Mouse (Mus musculus): ENCODE measurements around the gene Prkci. TPM values are rescaled to one million over a fixed set of nuclear protein-coding genes. Genes with fewer than 3 reads are reported as not detected.
A peak's percentile ranks its signal among the peaks of the same experiment; 100 is the strongest.

Prkci gene
- polyA plus RNA-seq, 1 experiment = 36.5 TPM

DNA sequence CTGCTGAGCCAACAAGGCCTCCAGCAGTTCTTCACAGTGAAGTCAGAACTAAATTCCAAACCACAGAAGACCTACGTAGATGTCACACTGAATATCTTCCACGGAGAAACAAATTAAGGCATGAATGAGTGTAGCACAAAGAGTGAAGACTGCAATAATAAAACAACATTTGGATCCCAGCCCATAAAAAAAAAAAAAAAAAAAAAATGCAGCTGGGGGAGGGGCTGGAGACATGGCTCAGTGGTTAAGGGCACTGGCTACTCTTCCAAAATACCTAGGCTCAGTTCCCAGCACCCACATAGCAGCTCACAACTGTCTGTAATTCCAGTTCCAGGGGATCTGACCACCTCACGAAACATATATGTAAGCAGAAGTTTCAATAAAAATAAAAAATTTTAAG, 31.3 kb upstream of the Prkci start:
- Histone ChIP-seq H3K4me1 (ENCODE audit: control insufficient read depth, insufficient read depth, low read length) (peaks cover 5% of the 10 kb centered on the region; the same call in 1 of the 2 replicates), H3K27me3 (ENCODE audit: control insufficient read depth, insufficient read depth, low read length) (no peaks in the 10 kb centered on the region), H3K27ac (ENCODE audit: insufficient read depth, low read length) (no peak overlapping the region), H3K4me3 (replicated peaks; ENCODE audit: insufficient read depth, low read depth, low read length) (no peak overlapping the region)
- TF ChIP-seq POLR2A (IDR thresholded peaks at IDR 0.05; ENCODE audit: borderline replicate concordance, insufficient read depth, low read length) (no peak), CTCF (IDR thresholded peaks at IDR 0.05; ENCODE audit: borderline replicate concordance, insufficient read depth, low read depth, low read length) (no peak)
- DNase-seq = no peak
- WGBS = 54% methylated on average over 3 of the region's 3 CpGs

DNA sequence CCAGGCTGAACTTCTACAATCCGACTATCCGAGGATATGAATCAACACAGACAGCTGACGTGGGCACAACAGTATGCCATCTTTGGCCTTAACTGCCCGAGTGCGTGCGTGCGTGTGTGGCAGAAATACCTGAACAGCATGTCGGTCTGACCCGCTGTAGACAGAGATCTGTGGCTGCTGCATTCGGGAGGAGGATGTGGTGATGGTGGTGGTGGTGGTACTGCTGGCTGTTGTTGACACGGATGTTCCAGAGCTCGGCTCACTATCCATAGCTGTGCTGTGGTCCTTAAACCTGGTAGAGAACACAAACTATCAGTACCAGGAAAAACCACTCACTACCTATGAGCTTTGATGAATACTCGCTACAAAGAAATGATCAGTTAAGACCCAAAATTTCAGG, 29.9 kb upstream of the Prkci start:
- Histone ChIP-seq H3K27me3 (ENCODE audit: control insufficient read depth, insufficient read depth, low read length) (no peaks in the 10 kb centered on the region), H3K4me1 (ENCODE audit: control insufficient read depth, insufficient read depth, low read length) (peaks cover 3% of the 10 kb centered on the region; the same call in 1 of the 2 replicates), H3K4me3 (replicated peaks; ENCODE audit: insufficient read depth, low read depth, low read length) (no peak overlapping the region), H3K27ac (ENCODE audit: insufficient read depth, low read length) (no peak overlapping the region)
- 93% methylated on average over 13 of the region's 13 CpGs for WGBS
- no peak for TF ChIP-seq CTCF (IDR thresholded peaks at IDR 0.05; ENCODE audit: borderline replicate concordance, insufficient read depth, low read depth, low read length)
- TF ChIP-seq POLR2A (IDR thresholded peaks at IDR 0.05; ENCODE audit: borderline replicate concordance, insufficient read depth, low read length) = no peak
- DNase-seq = no peak

DNA sequence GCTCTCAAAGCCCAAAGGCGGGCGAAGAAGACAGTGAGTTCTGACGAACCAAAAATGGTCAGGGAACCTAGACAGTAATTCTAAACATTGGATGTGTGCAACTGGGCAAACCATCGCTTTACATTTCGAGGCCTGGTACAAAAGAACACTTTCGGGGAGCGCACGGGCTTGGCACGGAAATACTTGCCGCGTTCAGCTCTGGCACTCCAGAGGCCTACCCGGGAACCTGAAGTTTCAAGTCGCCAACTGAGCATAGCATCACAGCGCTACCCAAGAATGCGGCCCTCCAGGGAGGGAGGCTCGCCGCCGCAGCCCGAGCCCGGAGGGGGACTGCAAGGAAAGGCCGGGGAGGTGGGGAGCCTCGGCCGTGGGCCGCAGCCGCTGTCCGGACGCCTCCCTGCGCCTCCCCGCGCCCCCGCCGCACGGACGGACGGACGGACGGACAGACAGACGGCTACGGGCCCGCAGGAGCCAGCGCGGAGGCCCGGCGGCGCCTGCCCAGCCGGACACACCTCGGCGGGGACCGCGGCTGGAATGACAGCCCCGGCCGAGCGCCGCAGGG, 26.9 kb upstream of the Prkci start:
- no peaks in the 10 kb centered on the region for H3K27me3 ChIP-seq (ENCODE audit: control insufficient read depth, insufficient read depth, low read length)
- TF ChIP-seq CTCF (IDR thresholded peaks at IDR 0.05; ENCODE audit: borderline replicate concordance, insufficient read depth, low read depth, low read length) = no peak
- TF ChIP-seq POLR2A (IDR thresholded peaks at IDR 0.05; ENCODE audit: borderline replicate concordance, insufficient read depth, low read length) = no peak
- peak overlapping the region; percentile 97 for H3K4me3 ChIP-seq (replicated peaks; ENCODE audit: insufficient read depth, low read depth, low read length)
- peak; percentile 55 to 67 for DNase-seq
- H3K4me1 ChIP-seq (ENCODE audit: control insufficient read depth, insufficient read depth, low read length) = peaks cover 3% of the 10 kb centered on the region; the same call in 1 of the 2 replicates
- WGBS = 1% methylated on average over 54 of the region's 54 CpGs
- peak overlapping the region; percentile 89 for H3K27ac ChIP-seq (ENCODE audit: insufficient read depth, low read length)

DNA sequence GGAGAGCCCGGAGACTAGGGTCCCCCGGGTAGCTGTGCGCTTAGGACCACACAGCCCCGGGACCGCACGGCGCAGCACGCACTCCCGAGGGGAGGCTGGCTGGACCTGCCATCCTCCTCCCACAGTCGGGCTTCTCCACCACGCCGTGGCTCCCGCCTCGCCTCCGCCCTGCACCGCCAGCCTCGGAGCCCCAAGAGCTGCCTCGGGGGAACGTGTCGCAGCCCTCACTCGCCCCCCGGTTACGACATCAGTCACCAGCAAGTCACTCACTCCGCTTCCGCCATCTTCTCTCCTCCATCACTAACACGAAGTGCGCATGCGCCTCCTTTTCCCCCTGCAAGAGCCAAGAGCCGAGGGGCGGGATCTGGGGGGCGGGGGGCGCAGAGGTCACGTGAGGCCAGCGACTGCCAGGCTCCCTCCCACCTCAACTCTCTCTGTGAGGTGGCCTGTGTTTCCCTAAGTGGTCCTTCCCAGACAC, 26.4 kb upstream of the Prkci start, which contains the start of gene Phc3:
TSS of gene Phc3 (minus strand) at position 312 of the 478 bp plus-strand sequence.
- Histone ChIP-seq H3K27me3 (ENCODE audit: control insufficient read depth, insufficient read depth, low read length) (no peaks in the 10 kb centered on the region), H3K4me1 (ENCODE audit: control insufficient read depth, insufficient read depth, low read length) (peaks cover 3% of the 10 kb centered on the region; the same call in 1 of the 2 replicates), H3K27ac (ENCODE audit: insufficient read depth, low read length) (peak within 1 kb of the TSS; percentile 89), H3K4me3 (replicated peaks; ENCODE audit: insufficient read depth, low read depth, low read length) (peak within 1 kb of the TSS; percentile 97)
- peak; percentile 90 to 93 for DNase-seq
- WGBS = 1% methylated on average over 34 of the region's 34 CpGs
- TF ChIP-seq POLR2A (IDR thresholded peaks at IDR 0.05; ENCODE audit: borderline replicate concordance, insufficient read depth, low read length) = peak; percentile 93
- TF ChIP-seq CTCF (IDR thresholded peaks at IDR 0.05; ENCODE audit: borderline replicate concordance, insufficient read depth, low read depth, low read length) = no peak

DNA sequence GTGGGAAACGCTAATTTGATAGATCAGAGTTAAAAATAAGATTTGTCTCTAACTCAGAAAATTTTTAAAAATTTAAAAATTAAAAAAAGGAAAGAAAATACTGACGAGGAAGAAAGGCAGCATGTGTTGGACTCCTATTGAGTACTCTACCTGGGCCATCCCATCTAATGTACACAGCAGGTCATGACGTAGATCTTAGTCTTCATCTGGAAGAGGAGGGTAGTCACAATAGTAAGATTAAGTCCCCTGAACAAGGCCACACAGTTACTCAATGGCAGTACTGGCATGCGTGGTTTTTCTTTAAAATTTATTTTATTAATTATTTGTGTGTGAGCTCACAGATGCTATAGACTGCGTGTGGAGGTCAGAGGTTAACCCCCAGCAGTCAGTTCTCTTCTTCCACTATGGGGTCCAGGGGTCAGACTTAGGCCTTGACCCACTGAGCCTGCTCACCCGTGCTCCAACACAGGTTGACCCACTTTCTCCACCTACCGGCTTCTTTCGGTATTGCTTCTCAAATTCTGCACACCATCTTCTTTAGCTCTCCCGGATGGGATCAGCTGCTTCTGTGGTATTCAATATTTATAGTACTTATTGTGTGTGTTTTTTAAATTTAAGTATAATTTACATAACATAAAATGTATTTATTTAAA, 20.3 kb upstream of the Prkci start:
- peak; percentile 52 to 56 for DNase-seq
- H3K4me1 ChIP-seq (ENCODE audit: control insufficient read depth, insufficient read depth, low read length) = no peaks in the 10 kb centered on the region

DNA sequence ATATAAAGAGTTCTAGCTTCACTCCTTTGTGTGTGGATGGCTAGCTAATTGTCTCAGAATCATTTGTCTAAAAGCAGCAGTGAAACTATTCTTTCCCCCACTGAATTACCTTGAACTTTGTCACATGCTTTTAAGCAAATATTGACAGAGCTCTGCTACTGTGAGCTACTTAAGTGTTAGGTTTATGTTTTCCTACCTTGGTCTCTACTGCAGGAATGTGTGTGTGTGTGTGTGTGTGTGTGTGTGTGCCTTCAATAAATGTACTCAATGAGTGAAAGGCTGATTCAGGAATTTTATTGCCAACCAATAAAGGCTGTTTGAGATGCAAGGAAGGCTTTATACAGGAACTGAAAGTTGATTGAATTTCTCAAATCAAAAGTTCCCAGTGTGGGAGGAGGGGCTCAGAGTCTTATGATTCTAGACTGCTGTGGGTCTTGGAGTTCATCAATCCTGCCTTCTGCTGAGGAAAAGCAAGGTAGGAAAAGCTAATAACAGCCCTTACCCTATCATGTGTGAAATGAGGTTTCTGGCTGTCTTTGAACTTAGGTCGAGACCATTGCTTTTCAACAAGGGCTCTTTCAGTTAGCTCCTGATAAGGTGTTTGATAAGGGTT, 18.4 kb upstream of the Prkci start:
- Histone ChIP-seq H3K4me3 (replicated peaks; ENCODE audit: insufficient read depth, low read depth, low read length) (no peak overlapping the region), H3K27me3 (ENCODE audit: control insufficient read depth, insufficient read depth, low read length) (no peaks in the 10 kb centered on the region), H3K4me1 (ENCODE audit: control insufficient read depth, insufficient read depth, low read length) (no peaks in the 10 kb centered on the region), H3K27ac (ENCODE audit: insufficient read depth, low read length) (no peak overlapping the region)
- TF ChIP-seq CTCF (IDR thresholded peaks at IDR 0.05; ENCODE audit: borderline replicate concordance, insufficient read depth, low read depth, low read length) (no peak), POLR2A (IDR thresholded peaks at IDR 0.05; ENCODE audit: borderline replicate concordance, insufficient read depth, low read length) (no peak)
- DNase-seq = no peak
- WGBS = 88% methylated on average over 1 of the region's 1 CpGs

More for the DNA sequence above, 20.3 kb upstream of the Prkci start:
- Histone ChIP-seq H3K27me3 (ENCODE audit: control insufficient read depth, insufficient read depth, low read length) (no peaks in the 10 kb centered on the region), H3K27ac (ENCODE audit: insufficient read depth, low read length) (no peak overlapping the region), H3K4me3 (replicated peaks; ENCODE audit: insufficient read depth, low read depth, low read length) (no peak overlapping the region)
- 51% methylated on average over 9 of the region's 9 CpGs for WGBS
- no peak for TF ChIP-seq POLR2A (IDR thresholded peaks at IDR 0.05; ENCODE audit: borderline replicate concordance, insufficient read depth, low read length)
- peak; percentile 62; the same call in 1 of the 2 replicates for TF ChIP-seq CTCF (IDR thresholded peaks at IDR 0.05; ENCODE audit: borderline replicate concordance, insufficient read depth, low read depth, low read length)

DNA sequence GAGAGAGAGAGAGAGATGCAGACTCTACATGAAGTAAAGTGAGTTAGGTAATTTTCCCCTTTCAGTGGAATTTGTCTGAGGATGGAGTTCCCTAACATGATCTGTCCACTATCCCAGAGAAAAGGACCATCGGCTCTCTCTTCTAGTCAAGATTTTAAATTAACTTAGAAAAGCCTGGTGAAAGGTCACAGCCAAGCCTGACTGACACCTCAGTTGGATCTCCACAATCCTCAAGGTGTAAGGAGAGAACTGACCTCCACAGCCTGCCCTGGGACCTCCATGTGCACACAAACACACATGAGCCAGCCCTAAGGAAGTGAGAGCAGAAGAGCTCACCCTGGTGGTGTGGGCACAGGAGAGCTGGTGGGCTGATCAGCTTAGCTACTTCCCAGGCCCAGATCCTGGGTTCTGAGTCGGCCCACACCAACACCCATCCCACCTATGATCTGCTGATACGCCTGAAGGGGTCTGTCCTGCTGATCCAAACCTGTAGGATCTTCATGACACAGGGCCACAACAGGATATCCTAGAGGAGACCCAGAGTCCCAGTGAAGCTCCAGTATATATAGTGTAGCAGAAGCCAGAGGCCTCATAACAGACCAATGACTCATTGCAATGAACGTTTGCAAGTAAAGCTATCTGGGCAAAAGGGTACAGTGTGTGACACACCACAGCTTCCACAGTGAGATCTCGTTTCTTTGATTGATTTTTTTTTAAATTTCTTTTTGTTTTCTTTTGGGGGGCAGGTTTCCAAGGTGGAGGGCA, 13.7 kb upstream of the Prkci start:
- WGBS = 77% methylated on average over 5 of the region's 5 CpGs

More for the DNA sequence above, 13.7 kb upstream of the Prkci start:
- H3K27me3 ChIP-seq (ENCODE audit: control insufficient read depth, insufficient read depth, low read length) = no peaks in the 10 kb centered on the region
- TF ChIP-seq CTCF (IDR thresholded peaks at IDR 0.05; ENCODE audit: borderline replicate concordance, insufficient read depth, low read depth, low read length) (no peak), POLR2A (IDR thresholded peaks at IDR 0.05; ENCODE audit: borderline replicate concordance, insufficient read depth, low read length) (no peak)
- H3K4me1 ChIP-seq (ENCODE audit: control insufficient read depth, insufficient read depth, low read length) = no peaks in the 10 kb centered on the region
- DNase-seq = no peak
- H3K27ac ChIP-seq (ENCODE audit: insufficient read depth, low read length) = no peak overlapping the region
- no peak overlapping the region for H3K4me3 ChIP-seq (replicated peaks; ENCODE audit: insufficient read depth, low read depth, low read length)
